Mouse (Mus musculus) liver, embryonic 14.5 days (tissue): ENCODE measurements around the gene Col9a1. TPM values are rescaled to one million over a fixed set of nuclear protein-coding genes. Genes with fewer than 3 reads are reported as not detected.

ENCODE experiments used
- ATAC-seq: fragments of 200-750 bp; cut with Nextera tagmentation; 2 replicates; pipeline ENCODE4 v1.8.0; 2017; ENCODE audit warnings: moderate number of reproducible peaks, mild to moderate bottlenecking, moderate library complexity; ENCODE audit not compliant: insufficient read depth
- DNase-seq, 3 experiments: peaks; one replicate each; pipeline ENCODE4 v3.0.0-alpha.2; 2012 to 2013; ENCODE audit warnings: low read depth in 3 of 3, low spot score in 3 of 3
- H3K27ac ChIP-seq: fragments of 300-500 bp; sonication (generic); 2 replicates; pipeline ENCODE4 v1.5.1; 2014; ENCODE audit warnings: moderate library complexity, mild to moderate bottlenecking, control low read depth, inconsistent platforms
- H3K27me3 ChIP-seq: fragments of 300-500 bp; sonication (generic); 2 replicates; pipeline ENCODE4 v1.6.1; 2014; ENCODE audit warnings: mild to moderate bottlenecking, low read length, moderate library complexity; ENCODE audit not compliant: control insufficient read depth, insufficient read depth
- H3K36me3 ChIP-seq: fragments of 300-500 bp; sonication (generic); replicated peaks from 2 replicates; pipeline ENCODE4 v1.6.1; 2014; ENCODE audit warnings: low read depth; ENCODE audit not compliant: control insufficient read depth, insufficient read depth
- H3K4me1 ChIP-seq, 2 experiments: fragments of 200-500 bp in 1 of 2; fragments of 300-500 bp in 1 of 2; sonication (generic) in 1 of 2; replicated peaks; 2 replicates each; pipeline ENCODE4 v1.6.1; 2012 to 2014; ENCODE audit warnings: antibody characterized with exemption in 1 of 2, inconsistent platforms in 1 of 2, low read length in 1 of 2; ENCODE audit not compliant: control insufficient read depth in 2 of 2, insufficient read depth in 2 of 2
- H3K4me2 ChIP-seq: fragments of 300-500 bp; sonication (generic); 2 replicates; pipeline ENCODE4 v1.6.1; 2014; ENCODE audit warnings: low read depth, mild to moderate bottlenecking, control low read depth, moderate library complexity
- H3K4me3 ChIP-seq, 2 experiments: fragments of 200-500 bp in 1 of 2; fragments of 300-500 bp in 1 of 2; sonication (generic) in 1 of 2; 2 replicates each; pipeline ENCODE4 v1.5.1; 2012 to 2014; ENCODE audit warnings: low read depth in 2 of 2, low read length in 2 of 2, mild to moderate bottlenecking in 2 of 2, control low read depth in 1 of 2, inconsistent platforms in 1 of 2, moderate library complexity in 1 of 2; ENCODE audit not compliant: insufficient read depth in 1 of 2
- H3K9ac ChIP-seq: fragments of 300-500 bp; sonication (generic); replicated peaks from 2 replicates; pipeline ENCODE4 v1.6.1; 2014; ENCODE audit warnings: mild to moderate bottlenecking, control low read depth, moderate library complexity
- H3K9me3 ChIP-seq: fragments of 300-500 bp; sonication (generic); 2 replicates; pipeline ENCODE4 v1.6.1; 2016; ENCODE audit warnings: low read length, mixed read lengths; ENCODE audit not compliant: control insufficient read depth
- CTCF ChIP-seq: IDR thresholded peaks from 2 replicates; pipeline ENCODE4 v1.5.1; 2016; ENCODE audit warnings: antibody characterized with exemption, low read depth, control low read depth
- EP300 ChIP-seq: IDR thresholded peaks from 2 replicates; pipeline ENCODE4 v1.6.1; 2016; ENCODE audit warnings: antibody characterized with exemption, low read depth
- WGBS: fragments of 180-500 bp; shearing (Covaris S2); extraction: QIAGEN DNeasy Blood & Tissue Kit; methylation state at CpG from one replicate; pipeline ENCODE4 v1.1.7; 2014; ENCODE audit not compliant: insufficient replicate concordance; 5-methylcytosine and 5-hydroxymethylcytosine counted together
- polyA plus RNA-seq, 2 experiments: library from polyadenylated mRNA; depleted of rRNA in 1 of 2; stranded (reverse) in 1 of 2; unstranded in 1 of 2; fragments of >200 nt; fragmentation: Nextera tagmentation in 1 of 2; extraction: Ambion mirVana in 1 of 2; gene quantifications; 2 replicates each; pipeline versions ENCODE4 v1.2.1 to v1.2.3; 2012 to 2014

The Col9a1 gene
- polyA plus RNA-seq, 2 experiments = 0.04 to 0.13 TPM

GRCm38 (mm10) chr1:24259419-24259818, 82.0 kb downstream of the Col9a1 start:
- DNase-seq (no peak), ATAC-seq (no peak)
- H3K4me3 ChIP-seq = no peak overlapping the region
- no peaks in the 10 kb centered on the region for H3K4me1 ChIP-seq
- H3K4me2 ChIP-seq = no peak overlapping the region
- no peak overlapping the region for H3K9ac ChIP-seq
- no peaks in the 10 kb centered on the region for H3K36me3 ChIP-seq
- 64% methylated on average over 6 of the region's 6 CpGs for WGBS
- no peak overlapping the region for H3K27ac ChIP-seq
- H3K9me3 ChIP-seq = no peaks in the 10 kb centered on the region
- no peaks in the 10 kb centered on the region for H3K27me3 ChIP-seq
- TF ChIP-seq CTCF (no peak), EP300 (no peak)

GRCm38 (mm10) chr1:24261181-24261580, 83.8 kb downstream of the Col9a1 start:
- ATAC-seq (no peak), DNase-seq (no peak)
- Histone ChIP-seq H3K27ac (no peak overlapping the region), H3K4me2 (no peak overlapping the region), H3K4me3 (no peak overlapping the region), H3K9ac (no peak overlapping the region), H3K36me3 (no peaks in the 10 kb centered on the region), H3K9me3 (no peaks in the 10 kb centered on the region), H3K27me3 (no peaks in the 10 kb centered on the region), H3K4me1 (no peaks in the 10 kb centered on the region)
- TF ChIP-seq EP300 = no peak

GRCm38 (mm10) chr1:24267022-24267421, 89.6 kb downstream of the Col9a1 start:
- Histone ChIP-seq H3K4me1 (no peaks in the 10 kb centered on the region), H3K4me3 (no peak overlapping the region), H3K27me3 (no peaks in the 10 kb centered on the region), H3K36me3 (no peaks in the 10 kb centered on the region), H3K4me2 (no peak overlapping the region), H3K9me3 (no peaks in the 10 kb centered on the region), H3K27ac (no peak overlapping the region), H3K9ac (no peak overlapping the region)
- TF ChIP-seq EP300 (no peak), CTCF (no peak)
- DNase-seq (no peak), ATAC-seq (no peak)
- WGBS = 20% methylated on average over 3 of the region's 3 CpGs

GRCm38 (mm10) chr1:24286360-24286759, 109.0 kb downstream of the Col9a1 start:
- no peaks in the 10 kb centered on the region for H3K27me3 ChIP-seq
- ATAC-seq (no peak), DNase-seq (no peak)
- H3K4me1 ChIP-seq = no peaks in the 10 kb centered on the region
- no peak overlapping the region for H3K27ac ChIP-seq
- no peak overlapping the region for H3K9ac ChIP-seq
- H3K4me3 ChIP-seq = no peak overlapping the region
- no peaks in the 10 kb centered on the region for H3K9me3 ChIP-seq
- 32% methylated on average over 6 of the region's 6 CpGs for WGBS
- H3K36me3 ChIP-seq = no peaks in the 10 kb centered on the region
- H3K4me2 ChIP-seq = no peak overlapping the region
- TF ChIP-seq EP300 (no peak), CTCF (no peak)

GRCm38 (mm10) chr1:24292515-24292914, 115.1 kb downstream of the Col9a1 start:
- Histone ChIP-seq H3K4me2 (no peak overlapping the region), H3K9ac (no peak overlapping the region), H3K36me3 (no peaks in the 10 kb centered on the region), H3K9me3 (no peaks in the 10 kb centered on the region), H3K27me3 (no peaks in the 10 kb centered on the region), H3K27ac (no peak overlapping the region), H3K4me1 (no peaks in the 10 kb centered on the region), H3K4me3 (no peak overlapping the region)
- no peak for TF ChIP-seq EP300
- TF ChIP-seq CTCF = no peak
- DNase-seq (no peak), ATAC-seq (no peak)
- WGBS = 42% methylated on average over 2 of the region's 2 CpGs
